Mouse (Mus musculus) MEL (cell line): Measurements from ENCODE around the gene Foxc2. TPM values are rescaled to one million over a fixed set of nuclear protein-coding genes. Genes with fewer than 3 reads are reported as not detected.
A peak's percentile ranks its signal among the peaks of the same experiment; 100 is the strongest.

Source experiments
- DNase-seq: peaks from one replicate; pipeline ENCODE4 v3.0.0; 2011; ENCODE audit warnings: low read depth, low spot score
- H3K27ac ChIP-seq: 2 replicates; pipeline ENCODE4 v1.5.1; 2012; ENCODE audit warnings: low read depth, mild to moderate bottlenecking, control low read depth, low read length, moderate library complexity; ENCODE audit not compliant: control insufficient read depth
- H3K27me3 ChIP-seq, 2 experiments: fragments of 150-350 bp in 1 of 2; sonication (generic) in 1 of 2; 2 replicates each; pipeline ENCODE4 v1.6.1; 2012; ENCODE audit warnings: low read length in 2 of 2, mild to moderate bottlenecking in 2 of 2, improper control_type of control experiment in 1 of 2, moderate library complexity in 1 of 2; ENCODE audit not compliant: insufficient read depth in 2 of 2, control insufficient read depth in 1 of 2
- H3K36me3 ChIP-seq, 2 experiments: 2 replicates each; pipeline ENCODE4 v1.6.1; 2012 to 2014; ENCODE audit warnings: low read length in 2 of 2, improper control_type of control experiment in 1 of 2, inconsistent platforms in 1 of 2, mild to moderate bottlenecking in 1 of 2; ENCODE audit not compliant: insufficient read depth in 2 of 2, control insufficient read depth in 1 of 2
- H3K4me1 ChIP-seq, 2 experiments: fragments of 150-350 bp in 1 of 2; sonication (generic) in 1 of 2; 2 replicates each; pipeline ENCODE4 v1.6.1; 2012; ENCODE audit warnings: low read length in 2 of 2, improper control_type of control experiment in 1 of 2, mild to moderate bottlenecking in 1 of 2; ENCODE audit not compliant: insufficient read depth in 2 of 2, control insufficient read depth in 1 of 2
- H3K4me3 ChIP-seq, 2 experiments: fragments of 150-350 bp in 1 of 2; sonication (generic) in 1 of 2; 2 replicates each; pipeline ENCODE4 v1.5.1; 2012; ENCODE audit warnings: low read depth in 2 of 2, low read length in 2 of 2, mild to moderate bottlenecking in 2 of 2, moderate library complexity in 2 of 2, control low read depth in 1 of 2, improper control_type of control experiment in 1 of 2; ENCODE audit not compliant: control insufficient read depth in 1 of 2, insufficient read depth in 1 of 2
- H3K79me2 ChIP-seq: 2 replicates; pipeline ENCODE4 v1.6.1; 2012; ENCODE audit warnings: mild to moderate bottlenecking, low read length, moderate library complexity; ENCODE audit not compliant: control insufficient read depth, poor library complexity, insufficient read depth
- H3K9ac ChIP-seq: 2 replicates; pipeline ENCODE4 v1.6.1; 2012; ENCODE audit warnings: low read depth, mild to moderate bottlenecking, control low read depth, low read length, moderate library complexity; ENCODE audit not compliant: control insufficient read depth, poor library complexity, severe bottlenecking
- H3K9me3 ChIP-seq: fragments of 150-350 bp; sonication (generic); replicated peaks from 2 replicates; pipeline ENCODE4 v1.6.1; 2012; ENCODE audit warnings: mild to moderate bottlenecking, low read length, improper control_type of control experiment, moderate library complexity; ENCODE audit not compliant: insufficient read depth
- BHLHE40 ChIP-seq: IDR thresholded peaks from 2 replicates; pipeline ENCODE4 v1.6.1; 2012; ENCODE audit warnings: low read depth, mild to moderate bottlenecking, inconsistent platforms, low read length, improper control_type of control experiment, borderline replicate concordance
- CHD1 ChIP-seq: IDR thresholded peaks from 2 replicates; pipeline ENCODE4 v1.6.1; 2012; ENCODE audit warnings: low read depth, mild to moderate bottlenecking, inconsistent platforms, low read length, improper control_type of control experiment
- CTCF ChIP-seq, 3 experiments: IDR thresholded peaks in 2 of 3; conservative IDR thresholded peaks in 1 of 3; 2 replicates each; pipeline ENCODE4 v1.5.1; 2011 to 2012; ENCODE audit warnings: low read length in 3 of 3, low read depth in 2 of 3, mild to moderate bottlenecking in 2 of 3, improper control_type of control experiment in 1 of 3, inconsistent platforms in 1 of 3, mixed read lengths in 1 of 3, moderate library complexity in 1 of 3; ENCODE audit not compliant: control insufficient read depth in 1 of 3, insufficient read depth in 1 of 3, poor library complexity in 1 of 3, severe bottlenecking in 1 of 3
- ELF1 ChIP-seq: IDR thresholded peaks from 2 replicates; pipeline ENCODE4 v1.6.1; 2014; ENCODE audit warnings: low read depth, mild to moderate bottlenecking, inconsistent platforms, low read length, improper control_type of control experiment, moderate library complexity
- GABPA ChIP-seq: IDR thresholded peaks from 2 replicates; pipeline ENCODE4 v1.6.1; 2012; ENCODE audit warnings: low read depth, mild to moderate bottlenecking, inconsistent platforms, low read length, improper control_type of control experiment, moderate library complexity
- GATA1 ChIP-seq: IDR thresholded peaks from 2 replicates; pipeline ENCODE4 v1.6.1; 2011; ENCODE audit warnings: low read depth, low read length, improper control_type of control experiment
- HCFC1 ChIP-seq: IDR thresholded peaks from 2 replicates; pipeline ENCODE4 v1.6.1; 2012; ENCODE audit warnings: low read depth, mild to moderate bottlenecking, inconsistent platforms, low read length, improper control_type of control experiment, moderate library complexity
- JUND ChIP-seq: IDR thresholded peaks from 2 replicates; pipeline ENCODE4 v1.6.1; 2011; ENCODE audit warnings: low read depth, mild to moderate bottlenecking, improper control_type of control experiment, low read length
- KAT2A ChIP-seq: conservative IDR thresholded peaks from 2 replicates; pipeline ENCODE4 v1.6.1; 2012; ENCODE audit warnings: low read depth, low read length, improper control_type of control experiment, inconsistent platforms
- MAFK ChIP-seq: IDR thresholded peaks from 2 replicates; pipeline ENCODE4 v1.6.1; 2011; ENCODE audit warnings: low read depth, mild to moderate bottlenecking, low read length, improper control_type of control experiment, borderline replicate concordance
- MAX ChIP-seq: IDR thresholded peaks from 2 replicates; pipeline ENCODE4 v1.6.1; 2011; ENCODE audit warnings: low read length, improper control_type of control experiment
- MXI1 ChIP-seq: IDR thresholded peaks from 2 replicates; pipeline ENCODE4 v1.6.1; 2011; ENCODE audit warnings: mild to moderate bottlenecking, low read depth, low read length, improper control_type of control experiment
- NRF1 ChIP-seq: IDR thresholded peaks from 2 replicates; pipeline ENCODE4 v1.6.1; 2014; ENCODE audit warnings: low read depth, mild to moderate bottlenecking, inconsistent platforms, low read length, improper control_type of control experiment, moderate library complexity; ENCODE audit not compliant: poor library complexity, insufficient read depth, severe bottlenecking
- POLR2A ChIP-seq, 2 experiments: IDR thresholded peaks; 2 replicates each; pipeline ENCODE4 v1.6.1; 2011 to 2012; ENCODE audit warnings: low read length in 2 of 2, mild to moderate bottlenecking in 2 of 2, control low read depth in 1 of 2, improper control_type of control experiment in 1 of 2, low read depth in 1 of 2, moderate library complexity in 1 of 2; ENCODE audit not compliant: control insufficient read depth in 1 of 2, insufficient read depth in 1 of 2, poor library complexity in 1 of 2
- POLR2AphosphoS2 ChIP-seq: IDR thresholded peaks from 2 replicates; pipeline ENCODE4 v1.6.1; 2011; ENCODE audit warnings: low read length, improper control_type of control experiment
- POLR2AphosphoS5 ChIP-seq: IDR thresholded peaks from 2 replicates; pipeline ENCODE4 v1.6.1; 2012; ENCODE audit warnings: low read depth, borderline replicate concordance, mild to moderate bottlenecking, inconsistent platforms, low read length, moderate library complexity, mixed read lengths
- SIN3A ChIP-seq: IDR thresholded peaks from 2 replicates; pipeline ENCODE4 v1.6.1; 2012; ENCODE audit warnings: low read length, improper control_type of control experiment, inconsistent platforms
- SMC3 ChIP-seq: IDR thresholded peaks from 2 replicates; pipeline ENCODE4 v1.6.1; 2011; ENCODE audit warnings: low read depth, low read length, improper control_type of control experiment
- TBP ChIP-seq: IDR thresholded peaks from 2 replicates; pipeline ENCODE4 v1.8.0; 2011; ENCODE audit warnings: low read depth, low read length, improper control_type of control experiment
- TCF12 ChIP-seq: IDR thresholded peaks from 2 replicates; pipeline ENCODE4 v1.6.1; 2014; ENCODE audit warnings: low read depth, mild to moderate bottlenecking, inconsistent platforms, low read length, improper control_type of control experiment, moderate library complexity
- polyA plus RNA-seq, 2 experiments: library from polyadenylated mRNA; stranded (reverse) in 1 of 2; unstranded in 1 of 2; fragments of >175 nt in 1 of 2; fragments of >200 nt in 1 of 2; gene quantifications; 2 replicates each; pipeline versions ENCODE4 v1.2.1 to v1.2.4; 2012; ENCODE audit warnings: low replicate concordance in 2 of 2, low read depth in 1 of 2; ENCODE audit not compliant: insufficient read length in 2 of 2, insufficient read depth in 1 of 2, missing spikeins in 1 of 2
- total RNA-seq: library from RNA; depleted of rRNA; stranded (reverse); fragments of 300-350 nt; gene quantifications from 2 replicates; pipeline ENCODE4 v1.2.3, GENCODE M21; 2012

The Foxc2 gene
- total and polyA plus RNA-seq, 3 experiments, result 13.6 to 15.4 TPM; not detected in 1

DNA sequence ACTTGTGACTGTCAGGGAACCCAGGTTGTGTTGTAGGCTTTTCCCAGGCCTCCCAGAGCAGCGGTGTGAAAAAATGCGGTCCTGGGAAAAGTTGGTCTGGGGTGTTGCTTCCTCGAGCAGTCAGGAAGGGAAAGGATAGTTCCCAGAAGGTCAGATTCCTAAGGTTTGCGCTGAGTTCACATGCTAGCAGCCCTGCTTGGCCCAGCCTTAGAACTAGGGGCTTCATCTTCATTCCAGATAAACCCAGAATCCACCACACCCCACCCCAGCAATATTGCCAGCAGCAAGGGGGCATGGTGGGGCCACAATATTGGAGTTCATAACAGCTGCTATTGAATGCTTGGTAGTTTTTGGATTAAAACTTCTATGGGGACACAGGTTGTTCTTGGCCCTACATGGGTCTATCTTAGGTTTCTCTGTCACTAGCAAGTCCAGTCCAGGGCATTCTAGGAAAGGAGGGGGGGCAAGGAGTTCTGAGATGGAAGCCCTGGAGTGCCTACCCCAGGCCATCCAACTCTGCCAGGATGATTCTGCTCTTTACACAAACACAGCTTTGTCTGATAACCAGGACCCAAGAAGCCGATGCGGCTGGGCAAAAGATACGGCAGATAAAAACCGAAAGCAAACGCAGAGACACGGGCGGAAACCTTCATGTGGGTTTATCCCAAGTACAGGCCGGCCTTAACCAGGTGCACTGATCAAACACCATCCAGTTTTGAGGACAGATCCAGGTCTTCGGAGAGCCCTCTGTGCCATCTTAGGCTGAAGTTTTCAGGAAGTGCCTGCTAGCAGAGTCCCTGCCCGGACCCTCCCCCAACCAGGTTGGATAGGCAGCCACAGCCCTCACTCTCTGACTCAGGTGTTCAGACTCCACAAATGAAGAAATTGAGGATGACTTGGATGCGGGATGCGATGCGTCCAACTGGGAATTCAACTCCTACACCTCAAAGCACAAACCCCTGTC is 4.8 kb downstream of the Foxc2 start (continued):
- TF ChIP-seq POLR2A (IDR thresholded peaks at IDR 0.05; ENCODE audit: control insufficient read depth in 1 of 2, insufficient read depth in 1 of 2, low read depth in 1 of 2, low read length in 2 of 2, poor library complexity in 1 of 2), result no peak; a peak in 1 of 4 replicates

DNA sequence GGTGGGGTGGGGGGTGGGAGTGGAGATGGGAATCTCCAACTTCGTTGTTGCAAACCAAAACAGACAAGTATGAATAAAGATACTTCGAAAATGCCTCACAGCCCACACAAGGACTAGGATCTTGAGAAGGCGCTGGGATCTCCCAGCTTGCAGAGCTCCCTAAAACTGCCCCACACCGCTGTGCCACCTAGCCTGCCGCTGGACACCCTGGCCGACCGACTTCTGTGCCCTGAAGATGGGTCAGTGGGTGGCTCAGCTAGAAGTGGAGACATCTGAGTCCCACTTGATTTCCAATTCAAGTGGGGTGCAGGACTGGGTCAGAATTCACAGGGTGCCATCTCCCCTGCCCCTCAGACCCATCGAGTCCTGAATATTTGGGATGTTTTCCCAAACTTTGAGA is 5.7 kb downstream of the Foxc2 start:
- peaks cover 58% of the 10 kb centered on the region for H3K79me2 ChIP-seq
- H3K27ac ChIP-seq, result no peak overlapping the region; the same call in 1 of the 2 replicates
- no peaks in the 10 kb centered on the region for H3K27me3 ChIP-seq
- peaks cover 0 to 7% of the 10 kb centered on the region in 2 experiments; a peak in 3 of 4 replicates for H3K4me1 ChIP-seq
- no peak for TF ChIP-seq KAT2A
- TF ChIP-seq SIN3A, result no peak
- TF ChIP-seq POLR2A (IDR thresholded peaks at IDR 0.05; ENCODE audit: control insufficient read depth in 1 of 2, insufficient read depth in 1 of 2, low read depth in 1 of 2, low read length in 2 of 2, poor library complexity in 1 of 2), result no peak
- no peak for TF ChIP-seq SMC3
- TF ChIP-seq MAX, result no peak
- no peak for TF ChIP-seq TBP
- TF ChIP-seq POLR2AphosphoS2, result no peak
- no peak for TF ChIP-seq TCF12
- TF ChIP-seq POLR2AphosphoS5, result no peak
- DNase-seq, result no peak
- peaks cover 0 to 6% of the 10 kb centered on the region in 2 experiments; a peak in 3 of 4 replicates for H3K36me3 ChIP-seq
- 0 out of 2 replicates have a peak overlapping the region, but pooled peaks have one; percentile 2 for H3K9ac ChIP-seq
- no peak overlapping the region for H3K4me3 ChIP-seq
- H3K9me3 ChIP-seq, result no peaks in the 10 kb centered on the region

DNA sequence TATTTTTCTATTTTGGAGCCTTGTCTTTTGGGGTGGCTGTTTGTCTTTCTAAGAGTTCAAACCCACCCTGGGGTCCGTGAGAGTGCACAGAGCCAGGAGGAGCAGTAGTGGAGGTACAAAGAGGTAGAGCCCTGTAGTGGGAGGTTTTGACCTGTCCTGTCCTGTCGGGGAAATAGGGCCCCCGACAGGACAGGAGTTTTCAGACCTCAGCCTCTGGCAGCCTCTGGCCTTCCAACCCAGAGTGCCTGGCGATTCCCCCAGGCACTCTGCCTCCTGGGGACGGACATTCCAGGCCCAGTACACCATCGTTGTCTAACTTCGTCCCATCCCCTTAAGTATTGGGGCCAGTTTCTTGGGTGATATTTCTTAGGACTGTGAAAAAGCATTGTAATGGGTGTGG is 6.4 kb downstream of the Foxc2 start:
- H3K9ac ChIP-seq, result no peak overlapping the region; the same call in 1 of the 2 replicates
- H3K36me3 ChIP-seq, result peaks cover 0 to 6% of the 10 kb centered on the region in 2 experiments; a peak in 3 of 4 replicates
- H3K9me3 ChIP-seq, result no peaks in the 10 kb centered on the region
- no peak overlapping the region for H3K4me3 ChIP-seq
- peaks cover 51% of the 10 kb centered on the region for H3K79me2 ChIP-seq
- TF ChIP-seq MAFK (no peak), BHLHE40 (no peak), MXI1 (no peak), JUND (no peak), GATA1 (no peak), NRF1 (no peak), POLR2AphosphoS2 (no peak), GABPA (no peak), CHD1 (no peak), TCF12 (no peak), HCFC1 (no peak), ELF1 (no peak), CTCF (IDR thresholded peaks at IDR 0.05 in 2 of 3, conservative IDR thresholded peaks at IDR 0.05 in 1 of 3; ENCODE audit: control insufficient read depth in 1 of 3, insufficient read depth in 1 of 3, low read depth in 2 of 3, low read length in 3 of 3, poor library complexity in 1 of 3, severe bottlenecking in 1 of 3) (no peak)
- H3K27ac ChIP-seq, result no peak overlapping the region
- no peaks in the 10 kb centered on the region for H3K27me3 ChIP-seq
- no peak for DNase-seq
- peaks cover 0 to 7% of the 10 kb centered on the region in 2 experiments; a peak in 3 of 4 replicates for H3K4me1 ChIP-seq
